Mouse (Mus musculus): ENCODE data around the gene Itgb2.

- no peak for TF ChIP-seq POLR2A (IDR thresholded peaks at IDR 0.05; ENCODE audit: insufficient read depth, low read depth, low read length)
- no peak for TF ChIP-seq CTCF (IDR thresholded peaks at IDR 0.05; ENCODE audit: insufficient read depth, low read depth, low read length)
Measured at GRCm38 (mm10) chr10:77481814-77482213, 48.2 kb upstream of the Itgb2 start.

All from olfactory bulb, adult 2 months (tissue).